Mouse (Mus musculus): Measurements from ENCODE around the gene Asic2.

GRCm38 (mm10) chr11:81771195-81771895, 196.9 kb downstream of the Asic2 start:
- TF ChIP-seq CTCF (IDR thresholded peaks at IDR 0.05; ENCODE audit: borderline replicate concordance, insufficient read depth, low read depth, low read length) (no peak), POLR2A (IDR thresholded peaks at IDR 0.05; ENCODE audit: borderline replicate concordance, insufficient read depth, low read length) (no peak)
